Mouse (Mus musculus): ENCODE results near the gene Zbtb12. TPM values are rescaled to one million over a fixed set of nuclear protein-coding genes. Genes with fewer than 3 reads are reported as not detected.
A peak's percentile ranks its signal among the peaks of the same experiment; 100 is the strongest.

Gene Zbtb12
- polyA plus RNA-seq, 1 experiment from 2014 or later = 6.3 TPM

GRCm38 (mm10) chr17:34884704-34885103, 5.4 kb downstream of the Zbtb12 start:
- H3K4me1 ChIP-seq = peaks cover 17% of the 10 kb centered on the region
- peaks cover 29% of the 10 kb centered on the region for H3K27me3 ChIP-seq (ENCODE audit: low read depth, poor library complexity, severe bottlenecking)
- H3K9me3 ChIP-seq (replicated peaks) = no peaks in the 10 kb centered on the region
- no peaks in the 10 kb centered on the region for H3K36me3 ChIP-seq
- no peak overlapping the region for H3K4me3 ChIP-seq
- no peak for DNase-seq (ENCODE audit: low spot score)
- 86% methylated on average over 6 of the region's 6 CpGs for WGBS
- no peak overlapping the region for H3K27ac ChIP-seq

- H3K4me3 ChIP-seq = no peak overlapping the region
- no peaks in the 10 kb centered on the region for H3K36me3 ChIP-seq
- H3K27ac ChIP-seq = no peak overlapping the region
- peaks cover 27% of the 10 kb centered on the region for H3K27me3 ChIP-seq (ENCODE audit: low read depth, poor library complexity, severe bottlenecking)
- H3K9me3 ChIP-seq (replicated peaks) = no peaks in the 10 kb centered on the region
- WGBS = 85% methylated on average over 3 of the region's 3 CpGs
- DNase-seq (ENCODE audit: low spot score) = no peak
- peaks cover 15% of the 10 kb centered on the region for H3K4me1 ChIP-seq
Measured at GRCm38 (mm10) chr17:34885615-34886014, 6.3 kb downstream of the Zbtb12 start.

DNA sequence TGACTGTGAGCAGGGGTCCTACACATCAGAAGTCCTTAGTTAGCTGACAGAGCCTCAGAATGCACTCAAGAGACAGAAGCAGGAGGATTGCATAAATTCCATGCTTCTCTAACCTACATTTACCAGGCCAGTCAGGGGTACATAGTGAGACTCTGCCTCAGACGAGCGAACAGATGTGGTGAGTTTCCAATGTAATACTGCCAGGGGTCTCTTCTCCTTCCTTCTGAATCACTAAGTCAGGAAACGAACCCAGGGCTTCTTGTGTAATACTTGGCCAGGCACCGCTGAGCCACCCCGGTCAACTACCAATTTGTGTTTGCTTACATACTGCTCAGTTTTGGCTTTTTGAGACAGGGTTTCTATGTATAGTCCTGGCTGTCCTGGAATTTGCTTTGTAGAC, 8.7 kb downstream of the Zbtb12 start:
- H3K9me3 ChIP-seq (replicated peaks) = no peaks in the 10 kb centered on the region
- WGBS = 90% methylated on average over 5 of the region's 5 CpGs
- H3K4me1 ChIP-seq = peaks cover 8% of the 10 kb centered on the region
- H3K27ac ChIP-seq = no peak overlapping the region
- no peak overlapping the region for H3K4me3 ChIP-seq
- DNase-seq (ENCODE audit: low spot score) = no peak
- H3K36me3 ChIP-seq = no peaks in the 10 kb centered on the region
- H3K27me3 ChIP-seq (ENCODE audit: low read depth, poor library complexity, severe bottlenecking) = peaks cover 10% of the 10 kb centered on the region; the same call in 1 of the 2 replicates

DNA sequence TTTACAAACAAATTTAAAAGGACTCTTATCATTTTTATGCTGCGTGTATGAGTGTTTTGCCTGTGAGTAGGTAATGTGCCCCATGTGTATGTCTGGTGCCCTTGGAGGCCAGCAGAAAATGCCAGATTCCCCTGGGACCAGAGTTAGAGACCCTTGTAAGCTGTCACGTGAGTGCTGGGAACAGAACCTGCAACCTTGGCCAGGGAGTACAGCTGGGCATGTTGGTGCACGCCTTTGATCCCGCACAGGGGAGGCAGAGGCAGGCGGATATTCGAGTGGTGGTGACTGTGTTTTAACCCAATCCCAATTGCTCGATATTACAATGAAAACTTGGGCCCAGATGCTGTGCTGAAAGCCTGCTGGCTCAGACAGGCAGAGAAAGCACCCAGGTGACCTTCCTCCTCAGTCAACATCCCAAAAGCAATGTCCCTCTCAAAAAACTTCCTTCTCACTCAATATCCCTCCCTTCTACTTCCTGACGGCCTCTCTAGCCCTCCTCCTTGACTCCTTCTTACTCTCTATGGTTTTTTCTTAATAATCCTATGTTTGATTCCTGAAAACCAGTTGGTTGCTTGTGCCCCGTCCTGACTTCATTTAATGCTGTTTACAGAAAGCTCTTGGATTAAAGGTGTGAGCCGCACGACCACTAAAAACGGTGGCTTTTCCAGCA, 10.9 kb downstream of the Zbtb12 start:
- WGBS = 90% methylated on average over 12 of the region's 12 CpGs
- no peak for DNase-seq (ENCODE audit: low spot score)

DNA sequence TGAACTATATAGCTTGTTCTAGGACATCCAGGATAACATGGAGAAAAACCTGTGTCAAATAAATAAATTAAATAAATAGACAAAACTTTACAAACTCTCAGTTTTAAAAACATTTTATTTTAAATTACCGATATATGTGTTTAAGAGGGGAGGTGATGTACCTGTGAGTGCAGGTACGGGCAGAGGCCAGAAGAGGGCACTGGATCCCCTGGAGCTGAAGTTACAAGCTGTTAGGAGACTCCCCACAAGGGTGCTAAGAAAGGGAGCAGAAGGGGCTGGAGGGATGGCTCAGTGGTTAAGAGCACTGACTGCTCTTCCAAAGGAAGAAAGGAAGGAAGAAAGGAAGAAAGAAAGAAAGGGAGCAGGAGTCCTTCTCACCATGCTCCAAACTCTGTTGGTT, 12.1 kb downstream of the Zbtb12 start:
- Histone ChIP-seq H3K4me1 (peaks cover 25% of the 10 kb centered on the region), H3K4me3 (no peak overlapping the region), H3K27me3 (ENCODE audit: low read depth, poor library complexity, severe bottlenecking) (no peaks in the 10 kb centered on the region), H3K36me3 (peaks cover 12% of the 10 kb centered on the region), H3K27ac (no peak overlapping the region), H3K9me3 (replicated peaks) (no peaks in the 10 kb centered on the region)
- DNase-seq (ENCODE audit: low spot score) = no peak
- 93% methylated on average over 2 of the region's 2 CpGs for WGBS

More for the DNA sequence above, 10.9 kb downstream of the Zbtb12 start:
- Histone ChIP-seq H3K27ac (no peak overlapping the region), H3K9me3 (replicated peaks) (no peaks in the 10 kb centered on the region), H3K36me3 (peaks cover under 1% of the 10 kb centered on the region; the same call in 1 of the 2 replicates), H3K4me1 (peaks cover 13% of the 10 kb centered on the region), H3K4me3 (no peak overlapping the region), H3K27me3 (ENCODE audit: low read depth, poor library complexity, severe bottlenecking) (no peaks in the 10 kb centered on the region)

GRCm38 (mm10) chr17:34893072-34893824, 14.0 kb downstream of the Zbtb12 start:
- DNase-seq (ENCODE audit: low spot score) = no peak
- no peaks in the 10 kb centered on the region for H3K9me3 ChIP-seq (replicated peaks)
- WGBS = 77% methylated on average over 12 of the region's 12 CpGs

DNA sequence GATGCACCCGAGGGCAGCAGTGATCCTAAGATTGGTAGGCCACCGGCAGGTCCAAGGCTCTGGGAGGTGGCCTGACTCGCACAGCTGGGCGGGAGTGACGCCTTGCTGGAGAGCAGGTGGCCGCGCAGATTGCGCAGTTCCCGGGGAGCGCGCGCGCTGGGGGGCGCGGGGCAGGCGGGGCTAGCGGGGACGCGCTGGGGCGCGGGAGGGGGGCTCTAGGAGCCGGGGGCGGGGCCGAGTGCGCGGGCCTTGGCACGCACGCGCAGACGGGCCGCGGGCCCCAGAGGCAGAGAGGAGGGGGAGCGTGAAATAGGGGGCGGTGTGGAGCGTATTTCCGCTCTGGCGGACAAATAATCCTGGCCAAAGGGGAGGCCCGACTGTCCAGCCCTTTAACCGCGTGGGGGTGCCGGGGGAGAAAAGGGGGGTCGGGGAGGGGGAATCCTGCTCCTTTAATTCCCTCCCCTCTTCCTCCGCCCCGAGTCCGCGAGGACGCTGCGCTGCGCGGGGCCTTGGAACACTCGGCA, 14.9 kb downstream of the Zbtb12 start:
- under 1% methylated on average over 35 of the region's 51 CpGs for WGBS
- H3K27me3 ChIP-seq (ENCODE audit: low read depth, poor library complexity, severe bottlenecking) = no peaks in the 10 kb centered on the region
- no peaks in the 10 kb centered on the region for H3K9me3 ChIP-seq (replicated peaks)
- peaks cover 18% of the 10 kb centered on the region for H3K36me3 ChIP-seq
- peaks cover 43% of the 10 kb centered on the region for H3K4me1 ChIP-seq
- peak overlapping the region; percentile 99 for H3K27ac ChIP-seq
- H3K4me3 ChIP-seq = peak overlapping the region; percentile 99
- DNase-seq (ENCODE audit: low spot score) = peak; percentile 97

More at GRCm38 (mm10) chr17:34893072-34893824, 14.0 kb downstream of the Zbtb12 start:
- H3K36me3 ChIP-seq = peaks cover 18% of the 10 kb centered on the region
- H3K27me3 ChIP-seq (ENCODE audit: low read depth, poor library complexity, severe bottlenecking) = no peaks in the 10 kb centered on the region
- H3K4me1 ChIP-seq = peaks cover 42% of the 10 kb centered on the region
- H3K27ac ChIP-seq = peak overlapping the region; percentile 99
- peak overlapping the region; percentile 99 for H3K4me3 ChIP-seq

GRCm38 (mm10) chr17:34894801-34895530, 15.7 kb downstream of the Zbtb12 start:
- peak overlapping the region; percentile 99 for H3K27ac ChIP-seq
- WGBS = 10% methylated on average over 51 of the region's 51 CpGs
- peaks cover 18% of the 10 kb centered on the region for H3K36me3 ChIP-seq
- peak overlapping the region; percentile 99 for H3K4me3 ChIP-seq
- no peaks in the 10 kb centered on the region for H3K27me3 ChIP-seq (ENCODE audit: low read depth, poor library complexity, severe bottlenecking)
- H3K4me1 ChIP-seq = peaks cover 50% of the 10 kb centered on the region
- no peaks in the 10 kb centered on the region for H3K9me3 ChIP-seq (replicated peaks)
- peak; percentile 63 for DNase-seq (ENCODE audit: low spot score)

DNA sequence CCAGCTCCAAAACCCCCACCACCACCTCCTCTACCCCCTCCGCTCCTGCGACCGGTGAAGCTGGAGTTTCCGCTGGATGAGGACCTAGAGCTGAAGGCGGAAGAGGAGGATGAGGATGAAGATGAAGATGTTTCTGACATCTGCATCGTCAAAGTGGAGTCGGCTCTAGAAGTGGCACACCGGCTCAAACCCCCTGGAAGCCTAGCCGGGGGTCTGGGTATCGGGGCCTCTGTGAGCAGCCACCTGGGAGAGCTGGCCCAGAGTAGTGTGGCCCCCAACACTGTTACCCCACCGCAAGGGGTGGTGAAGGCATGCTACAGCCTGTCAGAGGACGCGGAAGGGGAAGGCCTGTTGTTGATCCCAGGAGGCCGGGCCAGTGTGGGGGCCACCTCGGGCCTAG, 16.4 kb downstream of the Zbtb12 start:
- Histone ChIP-seq H3K4me1 (peaks cover 56% of the 10 kb centered on the region), H3K4me3 (peak overlapping the region; percentile 99), H3K27me3 (ENCODE audit: low read depth, poor library complexity, severe bottlenecking) (no peaks in the 10 kb centered on the region), H3K27ac (peak overlapping the region; percentile 99), H3K36me3 (peaks cover 21% of the 10 kb centered on the region), H3K9me3 (replicated peaks) (no peaks in the 10 kb centered on the region)
- 94% methylated on average over 15 of the region's 15 CpGs for WGBS
- DNase-seq (ENCODE audit: low spot score) = no peak

DNA sequence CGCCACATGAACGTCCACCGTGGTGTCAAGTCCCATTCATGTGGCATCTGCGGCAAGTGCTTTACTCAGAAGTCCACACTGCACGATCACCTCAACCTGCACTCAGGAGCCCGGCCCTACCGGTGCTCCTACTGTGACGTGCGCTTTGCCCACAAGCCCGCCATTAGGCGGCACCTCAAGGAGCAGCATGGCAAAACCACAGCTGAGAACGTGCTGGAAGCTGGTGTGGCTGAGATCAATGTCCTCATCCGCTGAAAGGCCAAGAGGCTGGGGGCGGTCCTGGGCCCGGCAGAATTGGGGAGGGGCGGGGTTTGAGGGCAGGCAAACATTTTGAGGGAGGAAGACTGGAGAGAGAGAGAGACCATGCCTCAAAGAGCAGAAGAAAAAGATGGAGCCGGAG, 17.1 kb downstream of the Zbtb12 start:
- 90% methylated on average over 17 of the region's 17 CpGs for WGBS
- no peaks in the 10 kb centered on the region for H3K27me3 ChIP-seq (ENCODE audit: low read depth, poor library complexity, severe bottlenecking)
- H3K4me1 ChIP-seq = peaks cover 56% of the 10 kb centered on the region
- H3K9me3 ChIP-seq (replicated peaks) = no peaks in the 10 kb centered on the region
- H3K4me3 ChIP-seq = peak overlapping the region; percentile 99
- DNase-seq (ENCODE audit: low spot score) = no peak
- H3K27ac ChIP-seq = 0 out of 2 replicates have a peak overlapping the region, but pooled peaks have one; percentile 99
- H3K36me3 ChIP-seq = peaks cover 27% of the 10 kb centered on the region

DNA sequence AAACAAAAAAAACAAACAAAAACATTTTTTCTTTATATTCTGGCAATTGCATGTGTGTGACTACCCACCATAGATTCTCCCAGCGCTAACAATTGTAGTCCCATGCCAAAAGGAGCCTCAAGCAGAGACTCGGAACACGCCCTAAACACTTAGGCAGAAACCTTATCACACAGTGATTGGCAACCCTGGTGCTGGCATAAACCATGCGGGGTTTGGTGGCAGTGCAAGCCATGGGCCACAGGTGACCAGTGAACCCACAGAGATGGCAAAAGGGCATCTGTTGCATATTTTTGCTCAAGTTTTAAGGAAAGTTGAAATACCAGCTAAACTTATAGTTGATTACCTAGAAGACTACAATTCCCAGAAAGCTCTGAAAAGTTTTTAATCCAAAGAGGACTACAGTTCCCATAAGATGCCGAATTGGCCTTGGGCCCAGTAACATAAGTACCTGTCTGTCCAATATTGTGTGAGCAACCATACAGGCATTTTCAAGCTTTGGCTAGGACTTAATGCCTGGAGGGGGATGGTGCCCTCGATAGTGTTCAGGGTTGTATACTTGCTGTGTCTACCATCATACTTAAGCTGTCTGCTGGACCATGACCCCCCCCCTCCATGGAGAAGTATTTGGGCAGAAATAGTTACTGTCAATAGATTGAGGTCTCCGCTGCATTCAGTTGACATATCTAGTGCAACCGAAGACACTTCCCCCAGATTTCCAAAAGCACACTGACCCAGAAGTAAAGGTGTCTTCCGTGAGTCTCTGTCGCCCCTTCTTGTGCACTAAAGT, 18.3 kb downstream of the Zbtb12 start:
- H3K9me3 ChIP-seq (replicated peaks) = no peaks in the 10 kb centered on the region
- H3K27ac ChIP-seq = peak overlapping the region; percentile 100
- H3K4me1 ChIP-seq = peaks cover 56% of the 10 kb centered on the region
- H3K36me3 ChIP-seq = peaks cover 38% of the 10 kb centered on the region
- H3K4me3 ChIP-seq = peak overlapping the region; percentile 99
- peak; percentile 46 for DNase-seq (ENCODE audit: low spot score)
- H3K27me3 ChIP-seq (ENCODE audit: low read depth, poor library complexity, severe bottlenecking) = no peaks in the 10 kb centered on the region
- WGBS = 27% methylated on average over 10 of the region's 10 CpGs

GRCm38 (mm10) chr17:34898160-34898586, 18.9 kb downstream of the Zbtb12 start, which contains the start of the genes C2 and Ehmt2:
Gene C2, minus strand, starts transcription at chr17:34898265.
Gene Ehmt2, plus strand, starts transcription at chr17:34898469.
- WGBS = under 1% methylated on average over 43 of the region's 44 CpGs
- Histone ChIP-seq H3K4me1 (peaks cover 56% of the 10 kb centered on the region), H3K4me3 (peak within 1 kb of the TSS; percentile 99), H3K36me3 (peaks cover 44% of the 10 kb centered on the region), H3K27me3 (ENCODE audit: low read depth, poor library complexity, severe bottlenecking) (no peaks in the 10 kb centered on the region), H3K9me3 (replicated peaks) (no peaks in the 10 kb centered on the region), H3K27ac (peak within 1 kb of the TSS; percentile 100)
- DNase-seq (ENCODE audit: low spot score) = peak; percentile 90

Measured in limb, embryonic 10.5 days (tissue).